Mouse (Mus musculus) right cerebral cortex, postnatal 36 days (tissue): ENCODE measurements around the gene Ahnak2.
A peak's percentile ranks its signal among the peaks of the same experiment; 100 is the strongest.
"Not testable (repeated sequence)": the region's sequence is repeated elsewhere in the genome, so short reads cannot be mapped to it uniquely, and the experiment has no call there.

Source experiments
- DNase-seq, 2 experiments: peaks; one replicate each; pipeline ENCODE4 v3.0.0; 2022; ENCODE audit warnings: low spot score in 2 of 2, mixed read lengths in 1 of 2

Gene Ahnak2

DNA sequence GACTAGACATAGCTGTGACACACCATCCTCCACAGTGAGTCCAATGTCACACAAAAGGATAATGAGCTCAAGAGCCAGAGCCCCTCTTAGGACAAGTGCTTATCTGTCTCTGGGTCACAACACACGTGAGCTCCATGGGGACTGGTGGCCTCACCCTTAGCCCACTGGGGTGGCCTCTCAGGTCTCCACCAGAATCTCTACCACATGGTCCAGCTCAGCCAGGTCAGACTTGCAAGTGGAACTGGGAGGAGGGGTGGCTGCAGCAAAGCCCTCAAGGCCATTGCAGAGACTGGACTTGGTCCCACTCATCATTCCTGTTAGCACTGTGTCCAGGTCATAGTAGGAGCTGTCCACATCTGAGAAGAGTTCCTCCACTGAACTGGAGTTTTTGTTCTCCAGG lies 18.8 kb upstream of the Ahnak2 start:
- no peak for DNase-seq

- DNase-seq: no peak
Measured at GRCm38 (mm10) chr12:112820401-112820999, 18.0 kb upstream of the Ahnak2 start.

GRCm38 (mm10) chr12:112819057-112819662 lies 16.7 kb upstream of the Ahnak2 start:
- no peak for DNase-seq

- not testable (repeated sequence) for DNase-seq
Measured at GRCm38 (mm10) chr12:112816866-112817265, 14.4 kb upstream of the Ahnak2 start.

- peak in 1 of 2 experiments; percentile 53 for DNase-seq
Measured at GRCm38 (mm10) chr12:112816294-112816693, 13.8 kb upstream of the Ahnak2 start.

- no peak for DNase-seq
Measured at GRCm38 (mm10) chr12:112814682-112815470, 12.4 kb upstream of the Ahnak2 start.

GRCm38 (mm10) chr12:112813370-112813769 lies 10.9 kb upstream of the Ahnak2 start:
- no peak for DNase-seq

DNA sequence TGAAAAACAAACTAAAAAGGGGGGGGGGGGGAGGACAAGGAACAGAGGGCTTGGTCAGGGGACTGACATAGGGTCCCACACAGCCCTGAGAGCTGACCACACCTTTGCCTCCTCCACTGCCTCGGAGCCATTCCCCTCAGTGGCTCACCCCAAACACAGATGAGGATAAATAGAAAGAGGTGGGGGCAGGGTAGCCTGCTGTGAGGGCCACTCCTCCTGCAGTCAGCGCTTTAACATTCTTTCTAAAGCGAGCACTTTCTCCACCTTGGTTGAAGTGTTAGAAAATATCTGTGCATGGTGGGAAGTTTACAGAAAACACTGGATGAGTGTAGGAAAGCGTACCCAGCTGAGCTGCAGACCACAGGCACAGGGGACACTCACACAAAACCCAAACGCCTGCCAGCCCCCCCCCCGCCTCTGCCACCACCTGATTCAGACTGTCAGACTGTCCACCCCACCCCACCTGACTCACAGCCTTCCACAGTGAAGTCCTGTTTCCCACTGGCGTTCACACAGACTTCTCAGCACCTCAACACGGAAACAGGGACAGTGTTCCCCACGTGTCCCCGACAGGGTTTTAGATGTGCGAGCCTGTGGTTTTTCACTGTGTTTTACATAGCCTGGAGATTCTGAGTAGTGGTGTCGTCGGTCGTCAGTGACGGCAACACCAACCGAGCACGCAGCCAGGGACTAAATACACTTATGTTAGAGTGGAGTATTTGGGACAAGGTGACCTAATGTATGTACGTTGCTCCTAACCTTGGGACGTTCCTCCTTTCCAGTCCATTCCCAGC lies 7.8 kb upstream of the Ahnak2 start:
- DNase-seq: no peak

DNA sequence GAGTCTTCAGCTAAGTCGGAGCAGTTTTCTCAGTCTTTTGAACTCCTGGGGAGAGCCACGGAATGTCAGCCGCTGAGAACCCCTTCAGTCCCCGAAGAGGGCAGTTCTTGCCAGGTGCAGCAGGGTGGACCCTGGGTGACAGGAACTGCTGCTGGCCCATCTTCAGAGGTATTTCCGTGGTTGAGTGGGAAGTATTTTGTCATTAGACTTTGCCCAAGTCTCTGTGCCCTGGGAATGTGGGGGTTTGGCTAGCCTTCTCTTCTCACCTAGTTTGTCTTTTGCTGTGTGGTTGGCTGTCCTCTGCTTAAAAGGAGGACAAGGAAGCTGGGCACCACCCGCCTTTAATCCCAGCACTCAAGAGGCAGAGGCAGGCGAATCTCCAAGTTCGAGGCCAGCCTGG lies 7.2 kb upstream of the Ahnak2 start:
- DNase-seq: no peak

- DNase-seq: peak; percentile 93 to 95
Measured at GRCm38 (mm10) chr12:112808587-112809364, 6.3 kb upstream of the Ahnak2 start, which contains the start of gene Clba1. Gene Clba1, plus strand, starts transcription at chr12:112808937.

GRCm38 (mm10) chr12:112808212-112808586 lies 5.7 kb upstream of the Ahnak2 start:
- no peak for DNase-seq

DNA sequence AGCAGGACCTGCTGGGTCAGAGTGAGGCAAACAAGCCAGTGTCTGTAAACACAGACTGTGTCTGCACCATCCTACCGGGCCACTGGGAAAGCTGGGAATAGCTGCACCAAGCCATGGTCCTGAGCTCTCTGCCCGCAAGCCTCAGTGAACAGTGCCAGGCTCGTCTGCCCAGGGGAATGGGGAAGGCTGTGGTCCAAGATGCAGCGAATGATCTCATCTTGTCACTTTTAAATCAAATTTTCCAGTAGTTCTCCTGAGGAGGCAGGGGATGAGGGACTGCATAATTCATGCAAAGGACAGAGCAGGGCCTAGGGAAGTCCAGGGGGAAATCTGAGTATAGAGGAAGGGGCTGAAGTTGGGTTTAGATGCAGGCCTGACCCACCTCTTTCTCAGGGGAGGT lies 5.3 kb upstream of the Ahnak2 start:
- no peak for DNase-seq

DNA sequence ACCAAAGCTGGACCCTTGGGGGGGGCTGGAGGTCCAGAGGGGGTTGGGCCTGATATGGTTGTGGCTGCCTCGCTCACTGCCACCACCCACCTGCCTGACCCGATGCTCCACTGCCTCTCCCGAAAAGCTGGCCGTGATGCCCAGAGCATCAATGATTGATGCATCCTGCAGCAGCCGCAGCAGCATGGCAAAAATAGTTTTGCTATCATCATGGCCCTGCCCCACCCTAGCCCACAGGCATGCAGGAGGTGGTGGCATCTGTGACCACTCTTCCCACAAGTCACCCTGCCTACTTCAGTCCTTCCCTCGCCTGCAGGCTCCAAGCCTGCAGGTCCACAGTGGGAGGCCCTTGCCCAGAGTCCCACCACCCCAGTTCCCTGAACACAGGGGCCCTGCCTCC lies 3.6 kb upstream of the Ahnak2 start:
- no peak for DNase-seq

GRCm38 (mm10) chr12:112804046-112804445 lies 1.6 kb upstream of the Ahnak2 start:
- no peak for DNase-seq

GRCm38 (mm10) chr12:112802917-112803316 lies 460 bp upstream of the Ahnak2 start:
- no peak for DNase-seq

GRCm38 (mm10) chr12:112800476-112800875 lies 2.0 kb downstream of the Ahnak2 start:
- DNase-seq: no peak

DNA sequence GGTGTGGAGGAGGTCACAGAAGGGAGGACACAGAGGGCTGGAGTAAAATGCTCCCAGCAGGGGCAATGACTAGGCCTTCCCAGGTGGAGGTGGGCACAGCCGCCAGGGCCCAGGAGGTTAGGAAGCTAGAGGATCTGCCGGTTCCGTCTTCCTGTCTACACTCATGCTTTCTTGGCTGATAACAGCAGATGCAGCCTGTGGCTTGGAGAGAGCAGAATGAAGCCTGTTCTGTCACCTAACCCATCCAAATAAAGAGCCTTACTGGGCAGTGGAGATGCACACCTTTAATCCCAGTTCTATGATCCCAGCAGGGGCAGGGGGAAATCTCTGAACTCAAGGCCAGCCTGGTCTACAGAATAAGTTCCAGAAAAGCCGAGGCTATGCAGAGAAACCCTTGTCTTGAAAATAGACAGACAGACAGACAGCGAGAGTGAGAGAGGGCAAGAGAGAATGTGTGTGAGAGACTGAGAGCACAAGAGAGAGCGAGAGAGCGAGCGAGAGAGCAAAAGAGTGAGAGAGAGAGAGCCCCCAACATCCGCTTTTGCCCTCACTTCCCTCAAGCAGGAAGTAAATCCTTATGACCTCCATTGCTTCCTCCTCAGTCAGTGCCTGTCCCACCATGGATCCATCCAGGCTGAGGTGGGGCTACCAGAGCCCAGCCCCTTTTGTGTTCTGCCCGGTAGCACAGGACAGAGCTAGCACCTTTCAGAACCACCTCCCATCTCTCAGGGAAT lies 3.1 kb downstream of the Ahnak2 start:
- no peak for DNase-seq

- no peak for DNase-seq
Measured at GRCm38 (mm10) chr12:112798716-112799115, 3.7 kb downstream of the Ahnak2 start.

GRCm38 (mm10) chr12:112798332-112798681 lies 4.2 kb downstream of the Ahnak2 start:
- no peak for DNase-seq

DNA sequence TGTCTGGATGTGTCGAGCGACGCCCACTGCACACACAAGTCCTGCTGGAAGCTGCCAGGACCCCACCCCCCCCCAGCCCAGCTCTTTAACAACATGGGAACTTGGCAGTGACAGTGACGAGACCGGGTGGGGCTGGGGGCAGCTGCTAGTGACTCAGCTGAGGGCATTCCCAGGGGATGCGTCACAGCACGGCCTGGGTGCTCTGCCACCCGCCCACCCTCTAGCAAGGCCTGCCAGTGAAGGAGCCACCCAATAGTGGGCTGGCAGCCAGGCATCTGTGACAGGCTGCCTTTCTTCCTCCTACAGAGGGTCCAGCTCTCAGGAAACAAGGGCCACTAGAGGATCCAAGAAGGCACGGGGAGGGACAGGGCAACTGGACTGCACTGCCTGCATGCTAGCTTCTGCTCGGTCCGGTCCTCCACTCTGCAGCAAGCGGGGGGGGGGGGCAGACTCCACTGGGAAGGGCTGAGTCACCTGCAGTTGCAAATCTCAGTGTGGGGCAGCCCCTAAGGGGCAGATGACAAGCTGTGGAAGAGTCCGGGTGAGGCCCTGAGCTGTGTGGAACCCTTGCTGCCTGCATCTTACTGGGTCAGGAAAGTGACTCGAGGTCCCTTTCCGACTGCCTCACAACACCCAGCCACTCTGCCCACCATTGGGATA lies 4.7 kb downstream of the Ahnak2 start:
- peak; percentile 52 to 63 for DNase-seq
